Mouse (Mus musculus) liver, embryonic 16.5 days (tissue): ENCODE results near the gene Ddx47. TPM values are rescaled to one million over a fixed set of nuclear protein-coding genes. Genes with fewer than 3 reads are reported as not detected.

Source experiments
- ATAC-seq: fragments of 200-750 bp; cut with Nextera tagmentation; 2 replicates; pipeline ENCODE4 v1.8.0; 2017; ENCODE audit warnings: low read depth, mild to moderate bottlenecking, moderate number of reproducible peaks, moderate library complexity
- H3K27ac ChIP-seq: fragments of 300-500 bp; sonication (generic); 2 replicates; pipeline ENCODE4 v1.5.1; 2014; ENCODE audit warnings: mild to moderate bottlenecking, low read length
- H3K27me3 ChIP-seq: fragments of 300-500 bp; sonication (generic); 2 replicates; pipeline ENCODE4 v1.6.1; 2014; ENCODE audit warnings: low read depth, low read length, mixed read lengths; ENCODE audit not compliant: control insufficient read depth, insufficient read depth
- H3K36me3 ChIP-seq: fragments of 300-500 bp; sonication (generic); 2 replicates; pipeline ENCODE4 v1.6.1; 2014; ENCODE audit warnings: mild to moderate bottlenecking; ENCODE audit not compliant: control insufficient read depth, insufficient read depth
- H3K4me1 ChIP-seq: fragments of 300-500 bp; sonication (generic); 2 replicates; pipeline ENCODE4 v1.6.1; 2014; ENCODE audit warnings: low read depth, low read length, mixed read lengths; ENCODE audit not compliant: control insufficient read depth
- H3K4me2 ChIP-seq: fragments of 300-500 bp; sonication (generic); 2 replicates; pipeline ENCODE4 v1.6.1; 2014; ENCODE audit warnings: low read depth, low read length, mixed read lengths
- H3K4me3 ChIP-seq: fragments of 300-500 bp; sonication (generic); 2 replicates; pipeline ENCODE4 v1.5.1; 2014; ENCODE audit warnings: low read depth, mild to moderate bottlenecking, low read length
- H3K9ac ChIP-seq: fragments of 300-500 bp; sonication (generic); 2 replicates; pipeline ENCODE4 v1.6.1; 2014; ENCODE audit warnings: low read depth, low read length
- H3K9me3 ChIP-seq: fragments of 300-500 bp; sonication (generic); replicated peaks from 2 replicates; pipeline ENCODE4 v1.6.1; 2016; ENCODE audit warnings: low read length; ENCODE audit not compliant: control insufficient read depth
- WGBS: fragments of 180-500 bp; shearing (Covaris S2); extraction: QIAGEN DNeasy Blood & Tissue Kit; methylation state at CpG from one replicate; pipeline ENCODE4 v1.1.7; 2014; ENCODE audit not compliant: insufficient replicate concordance; 5-methylcytosine and 5-hydroxymethylcytosine counted together
- polyA plus RNA-seq: library from polyadenylated mRNA; unstranded; fragments of >200 nt; fragmentation: Nextera tagmentation; extraction: Ambion mirVana; gene quantifications from 2 replicates; pipeline ENCODE4 v1.2.1, GENCODE M21; 2015

Ddx47 gene
- polyA plus RNA-seq, 1 experiment from 2014 or later = 47.9 TPM

DNA sequence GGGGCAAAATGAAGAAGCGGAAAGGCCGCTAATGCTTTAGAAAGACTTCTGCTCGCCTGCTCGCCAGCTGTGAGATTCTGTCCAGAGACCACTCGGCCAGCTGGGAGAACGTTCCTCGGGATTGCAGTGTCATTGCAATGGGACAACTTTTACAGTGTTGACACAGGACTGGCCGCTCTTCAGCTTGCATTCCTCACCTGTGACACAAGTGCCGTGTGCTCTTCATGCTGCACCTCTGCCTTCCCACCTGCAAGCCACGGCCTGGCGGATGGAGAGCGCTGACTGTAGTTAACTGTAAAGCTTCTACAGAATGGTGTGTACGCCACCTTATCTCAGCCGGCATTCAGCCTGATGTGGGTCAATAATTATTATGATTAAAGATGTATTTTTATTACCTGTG lies 12.0 kb downstream of the Ddx47 start:
- no peak overlapping the region for H3K9ac ChIP-seq
- no peaks in the 10 kb centered on the region for H3K27me3 ChIP-seq
- no peaks in the 10 kb centered on the region for H3K4me1 ChIP-seq
- H3K9me3 ChIP-seq = no peaks in the 10 kb centered on the region
- WGBS = 82% methylated on average over 14 of the region's 14 CpGs
- ATAC-seq = no peak
- H3K36me3 ChIP-seq = peaks cover 43% of the 10 kb centered on the region
- H3K4me3 ChIP-seq = no peak overlapping the region
- no peak overlapping the region for H3K4me2 ChIP-seq
- no peak overlapping the region for H3K27ac ChIP-seq

DNA sequence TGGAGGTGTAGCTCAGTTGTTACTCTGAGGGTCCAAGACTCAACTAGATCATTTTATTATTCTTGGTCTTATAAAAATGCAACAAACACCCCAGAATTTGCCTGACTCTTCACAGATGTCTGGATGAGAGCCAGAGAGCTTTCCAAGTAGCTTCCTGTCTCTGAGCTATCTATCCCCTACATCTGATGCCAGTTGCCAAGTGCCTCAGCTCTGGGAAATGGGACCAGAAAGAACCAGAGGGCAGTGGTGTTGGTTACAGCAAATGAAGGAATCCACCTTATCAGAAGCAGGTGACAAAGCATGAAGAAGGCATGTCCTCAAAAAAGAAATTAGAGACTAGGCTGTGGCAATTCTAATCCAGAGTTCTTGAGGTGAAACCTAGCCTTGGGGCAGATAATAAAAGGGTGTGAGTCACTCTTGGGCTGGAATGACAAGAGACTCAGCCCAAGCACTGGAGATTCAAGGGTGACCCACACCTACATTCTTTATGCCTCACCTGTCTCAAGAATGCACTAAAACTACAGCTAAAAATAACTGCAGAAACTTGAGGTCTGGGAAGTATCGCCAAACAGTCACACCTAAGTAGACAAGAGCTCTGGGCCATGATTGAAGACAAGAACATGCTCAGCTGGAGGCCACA lies 13.5 kb downstream of the Ddx47 start:
- Histone ChIP-seq H3K9ac (no peak overlapping the region), H3K27ac (no peak overlapping the region), H3K4me2 (no peak overlapping the region), H3K4me3 (no peak overlapping the region), H3K9me3 (no peaks in the 10 kb centered on the region), H3K4me1 (no peaks in the 10 kb centered on the region), H3K27me3 (no peaks in the 10 kb centered on the region), H3K36me3 (peaks cover 29% of the 10 kb centered on the region)
- ATAC-seq = no peak
- 73% methylated on average over 1 of the region's 1 CpGs for WGBS

DNA sequence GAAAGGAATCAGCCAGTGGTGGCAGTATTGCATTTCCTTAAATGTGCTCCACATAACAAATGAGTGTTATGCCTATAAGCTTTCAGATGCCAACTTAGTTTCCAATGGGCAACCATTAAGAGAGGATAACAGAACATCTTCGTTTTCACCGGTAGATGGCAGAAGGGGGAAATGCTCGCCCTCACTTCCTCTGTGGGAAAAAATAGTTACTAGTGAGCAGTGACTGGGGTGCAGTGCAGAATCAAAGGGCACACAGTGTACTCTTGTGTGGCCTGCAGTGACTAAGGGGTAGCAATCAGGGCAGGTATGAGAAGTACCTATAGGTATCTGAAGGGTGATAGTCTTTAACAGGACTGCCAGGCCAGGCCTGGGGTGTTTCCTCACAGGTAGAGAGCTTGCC lies 14.8 kb downstream of the Ddx47 start:
- H3K36me3 ChIP-seq = peaks cover 19% of the 10 kb centered on the region
- H3K4me2 ChIP-seq = no peak overlapping the region
- H3K27me3 ChIP-seq = no peaks in the 10 kb centered on the region
- no peak overlapping the region for H3K27ac ChIP-seq
- 0 out of 2 replicates have a peak, but pooled peaks have one; percentile 35 for ATAC-seq
- no peaks in the 10 kb centered on the region for H3K4me1 ChIP-seq
- H3K4me3 ChIP-seq = no peak overlapping the region
- H3K9ac ChIP-seq = no peak overlapping the region
- 3% methylated on average over 3 of the region's 3 CpGs for WGBS
- no peaks in the 10 kb centered on the region for H3K9me3 ChIP-seq

DNA sequence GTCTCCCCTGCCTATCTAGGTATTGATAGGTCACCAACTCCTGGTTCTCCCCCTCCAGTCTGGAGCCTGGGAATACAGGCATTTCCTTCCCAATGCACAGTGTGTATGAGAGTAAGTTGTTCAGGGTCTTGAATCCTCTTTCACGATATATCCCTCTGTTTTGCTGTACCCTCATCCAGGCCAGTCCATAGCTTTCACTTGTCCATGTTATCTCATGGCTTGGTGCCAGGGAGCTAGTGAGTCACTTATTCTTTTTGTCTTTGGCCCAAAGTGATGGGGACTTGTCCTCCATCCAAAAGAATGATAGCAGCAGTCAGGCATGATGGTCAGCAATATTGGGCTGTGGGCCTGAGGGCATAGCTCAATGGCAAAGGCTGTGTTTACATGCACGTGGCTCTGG lies 15.3 kb downstream of the Ddx47 start:
- 54% methylated on average over 2 of the region's 2 CpGs for WGBS
- Histone ChIP-seq H3K4me3 (no peak overlapping the region), H3K27me3 (no peaks in the 10 kb centered on the region), H3K4me2 (no peak overlapping the region), H3K27ac (no peak overlapping the region), H3K9ac (no peak overlapping the region), H3K36me3 (peaks cover 15% of the 10 kb centered on the region), H3K4me1 (no peaks in the 10 kb centered on the region), H3K9me3 (no peaks in the 10 kb centered on the region)
- no peak for ATAC-seq

DNA sequence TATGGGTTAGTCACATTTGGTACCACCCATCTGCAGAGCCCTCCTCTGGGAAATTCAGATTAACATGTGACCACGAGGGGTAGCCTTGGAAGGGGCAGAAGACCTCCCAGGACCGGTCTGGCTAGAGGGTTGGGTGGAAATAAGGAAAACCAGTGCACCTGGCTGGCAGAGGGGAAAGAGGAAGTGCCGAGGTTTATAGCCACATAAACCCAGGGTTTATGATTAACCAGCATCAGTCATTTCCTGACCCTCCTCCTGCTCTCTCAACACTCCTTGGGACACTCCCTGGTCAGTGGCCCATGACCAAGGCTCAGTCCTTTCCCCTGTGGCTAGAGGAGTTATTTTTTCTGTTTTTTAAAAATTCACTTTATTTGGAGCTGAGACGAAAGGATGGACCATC lies 17.8 kb downstream of the Ddx47 start:
- no peaks in the 10 kb centered on the region for H3K4me1 ChIP-seq
- H3K36me3 ChIP-seq = no peaks in the 10 kb centered on the region
- ATAC-seq = no peak
- no peak overlapping the region for H3K9ac ChIP-seq
- 21% methylated on average over 4 of the region's 4 CpGs for WGBS
- H3K4me2 ChIP-seq = no peak overlapping the region
- H3K27ac ChIP-seq = no peak overlapping the region
- H3K9me3 ChIP-seq = no peaks in the 10 kb centered on the region
- H3K27me3 ChIP-seq = no peaks in the 10 kb centered on the region
- H3K4me3 ChIP-seq = no peak overlapping the region

DNA sequence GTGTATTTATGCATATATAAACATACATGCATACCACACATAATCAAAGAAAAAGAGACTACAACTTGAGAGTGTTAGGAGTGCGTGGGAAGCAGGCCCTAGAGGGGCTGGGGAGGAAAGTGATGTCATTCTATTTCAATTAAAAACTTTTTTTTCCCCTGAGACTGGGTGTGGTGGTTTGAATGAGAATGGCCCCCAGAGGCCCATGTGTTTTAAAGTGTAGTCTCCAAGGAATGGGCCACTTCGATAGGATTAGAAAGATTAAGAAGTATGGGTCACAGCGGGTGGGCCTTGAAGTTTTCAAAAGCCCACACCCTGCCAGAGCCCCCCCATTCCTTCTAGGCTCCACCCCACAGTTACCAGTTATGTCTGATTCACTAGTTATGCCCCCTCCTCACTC lies 27.3 kb downstream of the Ddx47 start:
- WGBS = 56% methylated on average over 3 of the region's 3 CpGs
- no peak overlapping the region for H3K4me3 ChIP-seq
- H3K9ac ChIP-seq = no peak overlapping the region
- H3K4me1 ChIP-seq = no peaks in the 10 kb centered on the region
- H3K36me3 ChIP-seq = no peaks in the 10 kb centered on the region
- H3K27me3 ChIP-seq = peaks cover 28% of the 10 kb centered on the region
- H3K27ac ChIP-seq = no peak overlapping the region
- no peaks in the 10 kb centered on the region for H3K9me3 ChIP-seq
- no peak overlapping the region for H3K4me2 ChIP-seq
- ATAC-seq = no peak

DNA sequence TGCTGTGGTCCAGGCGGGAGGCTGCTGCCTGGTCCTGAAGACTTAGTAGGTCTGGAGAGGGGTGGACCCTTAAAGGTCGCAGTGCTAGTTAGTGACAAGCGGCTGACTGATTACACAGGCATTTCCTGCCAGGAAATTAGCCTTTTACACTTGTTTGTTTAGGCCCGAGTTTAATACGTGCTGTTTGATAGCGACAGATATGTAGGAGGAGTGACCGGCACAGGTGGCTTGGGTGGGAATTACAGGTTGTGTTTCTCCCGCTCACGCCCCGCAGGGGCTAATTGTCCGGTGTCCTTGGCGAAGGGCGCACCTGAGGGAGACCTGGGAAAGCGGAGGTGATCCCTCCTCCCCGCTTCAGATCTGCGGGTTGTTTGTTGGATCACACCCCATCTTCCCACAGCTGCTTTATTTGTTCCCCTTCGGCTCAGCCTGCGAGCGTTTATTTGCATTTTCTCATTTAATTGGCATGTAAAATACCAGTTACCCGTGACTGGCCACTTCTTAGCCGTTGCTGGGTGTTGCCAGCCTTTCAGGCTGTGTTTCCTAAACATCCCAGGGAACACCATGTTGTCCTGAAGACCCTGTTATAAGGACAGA lies 29.0 kb downstream of the Ddx47 start:
- H3K4me3 ChIP-seq = no peak overlapping the region
- H3K27me3 ChIP-seq = peaks cover 28% of the 10 kb centered on the region

DNA sequence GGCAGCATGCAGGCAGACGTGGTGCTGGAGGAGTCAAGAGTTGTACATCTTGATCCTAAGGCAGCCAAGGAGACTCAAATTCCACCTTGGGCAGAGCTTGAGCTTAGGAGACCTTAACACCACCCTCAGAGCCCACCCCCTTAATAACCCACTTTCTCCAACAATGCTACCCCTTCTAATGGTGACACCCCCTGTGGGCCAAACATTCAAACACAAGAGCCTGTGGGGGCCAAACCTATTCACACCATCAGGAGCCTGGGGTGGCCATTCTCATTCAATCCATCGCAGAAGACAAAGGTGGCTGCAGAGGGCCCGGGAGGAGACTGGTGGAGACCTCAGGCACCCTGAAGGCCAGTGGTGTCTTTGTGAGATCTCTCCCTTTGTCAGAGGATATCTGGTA lies 30.5 kb downstream of the Ddx47 start:
- H3K4me1 ChIP-seq = no peaks in the 10 kb centered on the region
- ATAC-seq = no peak
- 71% methylated on average over 3 of the region's 3 CpGs for WGBS
- no peak overlapping the region for H3K4me2 ChIP-seq
- no peak overlapping the region for H3K4me3 ChIP-seq
- no peak overlapping the region for H3K27ac ChIP-seq
- no peaks in the 10 kb centered on the region for H3K9me3 ChIP-seq
- no peaks in the 10 kb centered on the region for H3K36me3 ChIP-seq
- H3K27me3 ChIP-seq = peaks cover 28% of the 10 kb centered on the region
- no peak overlapping the region for H3K9ac ChIP-seq

More for the DNA sequence above, 29.0 kb downstream of the Ddx47 start:
- no peak overlapping the region for H3K9ac ChIP-seq
- ATAC-seq = no peak
- H3K27ac ChIP-seq = no peak overlapping the region
- no peaks in the 10 kb centered on the region for H3K36me3 ChIP-seq
- no peak overlapping the region for H3K4me2 ChIP-seq
- WGBS = 6% methylated on average over 21 of the region's 21 CpGs
- no peaks in the 10 kb centered on the region for H3K4me1 ChIP-seq
- no peaks in the 10 kb centered on the region for H3K9me3 ChIP-seq

DNA sequence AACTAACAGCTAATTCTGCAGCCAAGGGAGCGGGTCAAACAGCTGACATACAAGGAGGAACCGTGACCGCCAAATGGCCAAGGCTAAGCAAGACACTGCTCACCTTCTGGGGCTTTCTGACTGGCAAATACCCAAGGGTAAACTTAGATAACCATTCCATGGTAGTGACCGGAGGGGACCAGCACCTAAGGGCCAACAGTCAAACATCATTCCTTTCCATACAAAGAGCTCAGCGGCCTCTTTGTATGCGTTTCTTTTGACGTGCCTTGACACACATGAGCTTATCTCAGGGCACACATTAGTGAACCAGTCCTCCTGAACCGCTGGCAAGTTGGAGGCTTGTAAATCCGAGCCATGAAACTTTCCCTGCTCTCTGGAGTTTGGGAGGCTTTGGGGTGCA lies 35.9 kb downstream of the Ddx47 start:
- ATAC-seq = no peak
- Histone ChIP-seq H3K9me3 (no peaks in the 10 kb centered on the region), H3K9ac (no peak overlapping the region), H3K4me2 (no peak overlapping the region), H3K27ac (no peak overlapping the region), H3K27me3 (no peaks in the 10 kb centered on the region), H3K4me1 (no peaks in the 10 kb centered on the region), H3K36me3 (no peaks in the 10 kb centered on the region), H3K4me3 (no peak overlapping the region)
- 42% methylated on average over 9 of the region's 9 CpGs for WGBS
